Mouse (Mus musculus) urinary bladder, postnatal 25 days (tissue): ENCODE results near the gene Gm3264.
"Not testable (repeated sequence)": the region's sequence is repeated elsewhere in the genome, so short reads cannot be mapped to it uniquely, and the experiment has no call there.

ENCODE experiments used
- DNase-seq: peaks from one replicate; pipeline ENCODE4 v3.0.0; 2022; ENCODE audit warnings: low spot score

Gene Gm3264

GRCm38 (mm10) chr14:4855299-4855980 lies at the start of gene Gm3264:
Gene Gm3264 (plus strand): TSS chr14:4855576.
- DNase-seq = not testable (repeated sequence)

- not testable (repeated sequence) for DNase-seq
Observed at GRCm38 (mm10) chr14:4806421-4806820, 49.0 kb upstream of the Gm3264 start.

- DNase-seq = not testable (repeated sequence)
Observed at GRCm38 (mm10) chr14:4821950-4822349, 33.4 kb upstream of the Gm3264 start.

- DNase-seq = not testable (repeated sequence)
Observed at GRCm38 (mm10) chr14:4837806-4838205, 17.6 kb upstream of the Gm3264 start, which contains the start of gene Gm3269. Gene Gm3269 (plus strand): TSS chr14:4838106.

- not testable (repeated sequence) for DNase-seq
Observed at GRCm38 (mm10) chr14:4892116-4892515, 36.7 kb downstream of the Gm3264 start, which contains the start of gene Gm3278. Gene Gm3278 (plus strand): TSS chr14:4892416.
